In genomic region chr7:25675405-25675804, GRCm38 (mm10) we compare ENCODE assay signal across 9 mouse cellular contexts. TPM values are rescaled to one million over a fixed set of nuclear protein-coding genes. Genes with fewer than 3 reads are reported as not detected.
DNase-seq lines count a peak whose midpoint lies in the region; ATAC-seq and TF ChIP-seq lines count a peak whose summit lies in the region.
"Had no signal": no experiment of that assay in that cellular context is flagged by ENCODE, and none has a peak within 500 bp of the region (broad histone marks: within the 10 kb centered on the region; RNA-seq: fewer than 3 reads in every experiment).

No protein-coding gene starts in this region.

- no peaks in the 10 kb centered on the region for H3K36me3 ChIP-seq in kidney, postnatal 0 days (ENCODE audit: insufficient read depth, low read length)
- no peaks in the 10 kb centered on the region for H3K36me3 ChIP-seq in midbrain, embryonic 15.5 days (replicated peaks)

- no peak overlapping the region; the same call in 1 of the 2 replicates for H3K4me2 ChIP-seq in kidney, postnatal 0 days (ENCODE audit: low read length)
- H3K4me2 ChIP-seq in midbrain, embryonic 15.5 days: peak overlapping the region; percentile 74

- no peaks in the 10 kb centered on the region for H3K4me1 ChIP-seq in kidney, postnatal 0 days (replicated peaks; ENCODE audit: insufficient read depth, low read length)
- peaks cover 14% of the 10 kb centered on the region for H3K4me1 ChIP-seq in midbrain, embryonic 15.5 days

- no peak overlapping the region for H3K27ac ChIP-seq in kidney, postnatal 0 days
- H3K27ac ChIP-seq in midbrain, embryonic 15.5 days: no peak overlapping the region

- H3K9ac ChIP-seq in kidney, postnatal 0 days (ENCODE audit: low read depth, low read length): no peak overlapping the region
- H3K9ac ChIP-seq in midbrain, embryonic 15.5 days: no peak overlapping the region

- ATAC-seq in kidney, postnatal 0 days (replicated peaks; ENCODE audit: low FRiP score, low read depth): no peak
- ATAC-seq in midbrain, embryonic 15.5 days (replicated peaks): no peak

- no peaks in the 10 kb centered on the region for H3K27me3 ChIP-seq in kidney, postnatal 0 days (ENCODE audit: insufficient read depth, low read length)
- H3K27me3 ChIP-seq in midbrain, embryonic 15.5 days (replicated peaks): peaks cover 23% of the 10 kb centered on the region

- WGBS in kidney, postnatal 0 days: 50% methylated on average over 6 of the region's 6 CpGs
- whole genome bisulfite sequencing in midbrain, embryonic 15.5 days: 41% methylated on average over 6 of the region's 6 CpGs

- DNase-seq in cerebellum, adult 11-12 months: peak; percentile 50
- no peak for DNase-seq in cerebellum, adult 18-20 months
- no peak for DNase-seq in kidney, postnatal 0 days (ENCODE audit: low spot score)
- no peak for DNase-seq in kidney, adult 11 months
- peak; percentile 21 for DNase-seq in induced T-regulatory cell, adult 2 months (ENCODE audit: low read depth)
- DNase-seq in layer of hippocampus, postnatal 10 days (ENCODE audit: low spot score in 2 of 2): no peak
- DNase-seq in lung, postnatal 36 days: no peak

- peak overlapping the region; percentile 27; the same call in 1 of the 2 replicates for H3K4me3 ChIP-seq in kidney, postnatal 0 days (replicated peaks; ENCODE audit: low read depth, low read length)
- peak overlapping the region; percentile 48 for H3K4me3 ChIP-seq in midbrain, embryonic 15.5 days

- TF ChIP-seq CTCF in kidney, postnatal 0 days (IDR thresholded peaks at IDR 0.05; ENCODE audit: low read depth): no peak

- no peaks in the 10 kb centered on the region for H3K9me3 ChIP-seq in kidney, postnatal 0 days (replicated peaks; ENCODE audit: low read length)
- no peaks in the 10 kb centered on the region for H3K9me3 ChIP-seq in midbrain, embryonic 15.5 days

RNA-seq across cellular contexts. Expression of gene Tmem91, which starts 0.4 kb away (rescaled TPM):
- polyA plus RNA-seq in kidney, postnatal 0 days (2015; fragmentation: Nextera tagmentation; extraction: Ambion mirVana): 1.0 and 1.1 TPM in 2 replicates
- 53.5 and 54.0 TPM in 2 replicates for polyA plus RNA-seq in midbrain, embryonic 15.5 days (2015; fragmentation: Nextera tagmentation; extraction: Ambion mirVana)
- total RNA-seq in layer of hippocampus, postnatal 10 days (2021): 10 to 100 TPM; 37.2 to 46.4 TPM
- total RNA-seq: heart, adult 8-10 months had no signal

RNA-seq across cellular contexts. Expression of gene B9d2, which starts 5.2 kb away (rescaled TPM):
- 31.4 and 32.3 TPM in 2 replicates for polyA plus RNA-seq in kidney, postnatal 0 days (2015; fragmentation: Nextera tagmentation; extraction: Ambion mirVana)
- polyA plus RNA-seq in midbrain, embryonic 15.5 days (2015; fragmentation: Nextera tagmentation; extraction: Ambion mirVana): 47.3 and 50.9 TPM in 2 replicates
- 10 to 100 TPM; 26.6 to 29.8 TPM for total RNA-seq in layer of hippocampus, postnatal 10 days (2021)

RNA-seq across cellular contexts. Expression of gene Tgfb1, which starts 11.4 kb away (rescaled TPM):
- 3.2 and 3.6 TPM in 2 replicates for polyA plus RNA-seq in kidney, postnatal 0 days (2015; fragmentation: Nextera tagmentation; extraction: Ambion mirVana)
- polyA plus RNA-seq in midbrain, embryonic 15.5 days (2015; fragmentation: Nextera tagmentation; extraction: Ambion mirVana): 0.56 and 1.0 TPM in 2 replicates
- 10 to 100 TPM; 11.0 to 12.9 TPM for total RNA-seq in layer of hippocampus, postnatal 10 days (2021)

RNA-seq across cellular contexts. Expression of gene Exosc5, which starts 16.4 kb away (rescaled TPM):
- 76.8 and 78.6 TPM in 2 replicates for polyA plus RNA-seq in kidney, postnatal 0 days (2015; fragmentation: Nextera tagmentation; extraction: Ambion mirVana)
- polyA plus RNA-seq in midbrain, embryonic 15.5 days (2015; fragmentation: Nextera tagmentation; extraction: Ambion mirVana): 41.0 and 44.9 TPM in 2 replicates
- 10 to 100 TPM; 22.6 to 29.4 TPM for total RNA-seq in layer of hippocampus, postnatal 10 days (2021)

RNA-seq across cellular contexts. Expression of gene Bckdha, which starts 16.6 kb away (rescaled TPM):
- 90.1 and 96.3 TPM in 2 replicates for polyA plus RNA-seq in kidney, postnatal 0 days (2015; fragmentation: Nextera tagmentation; extraction: Ambion mirVana)
- 42.7 and 43.5 TPM in 2 replicates for polyA plus RNA-seq in midbrain, embryonic 15.5 days (2015; fragmentation: Nextera tagmentation; extraction: Ambion mirVana)
- 10 to 100 TPM; 33.2 to 36.1 TPM for total RNA-seq in layer of hippocampus, postnatal 10 days (2021)

Comparison
In these comparisons a context has a peak if more than half of its experiments do, and no peak if none do; other contexts are left out.
1. DNase-seq: peak in cerebellum, adult 11-12 months (single experiment) and induced T-regulatory cell, adult 2 months (single experiment); none in cerebellum, adult 18-20 months (0 of 2), kidney, postnatal 0 days (single experiment), kidney, adult 11 months (single experiment), layer of hippocampus, postnatal 10 days (0 of 2) and lung, postnatal 36 days (single experiment).
2. RNA of gene Tmem91, which starts 0.4 kb away (polyA plus RNA-seq): 53.5 to 54.0 TPM in midbrain, embryonic 15.5 days; 1.0 to 1.1 TPM in kidney, postnatal 0 days; every median in the first group is over 10 times any median in the second.